Mouse (Mus musculus) c-Kit-positive CD71-positive TER-119-positive erythroid progenitor cells, embryonic 14.5 days (primary cell): ENCODE results near the gene Cirbp.
"Not testable (repeated sequence)": the region's sequence is repeated elsewhere in the genome, so short reads cannot be mapped to it uniquely, and the experiment has no call there.

Experiments
- DNase-seq: peaks from one replicate; pipeline ENCODE4 v3.0.0-alpha.2; 2013; ENCODE audit warnings: low spot score

Gene Cirbp

DNA sequence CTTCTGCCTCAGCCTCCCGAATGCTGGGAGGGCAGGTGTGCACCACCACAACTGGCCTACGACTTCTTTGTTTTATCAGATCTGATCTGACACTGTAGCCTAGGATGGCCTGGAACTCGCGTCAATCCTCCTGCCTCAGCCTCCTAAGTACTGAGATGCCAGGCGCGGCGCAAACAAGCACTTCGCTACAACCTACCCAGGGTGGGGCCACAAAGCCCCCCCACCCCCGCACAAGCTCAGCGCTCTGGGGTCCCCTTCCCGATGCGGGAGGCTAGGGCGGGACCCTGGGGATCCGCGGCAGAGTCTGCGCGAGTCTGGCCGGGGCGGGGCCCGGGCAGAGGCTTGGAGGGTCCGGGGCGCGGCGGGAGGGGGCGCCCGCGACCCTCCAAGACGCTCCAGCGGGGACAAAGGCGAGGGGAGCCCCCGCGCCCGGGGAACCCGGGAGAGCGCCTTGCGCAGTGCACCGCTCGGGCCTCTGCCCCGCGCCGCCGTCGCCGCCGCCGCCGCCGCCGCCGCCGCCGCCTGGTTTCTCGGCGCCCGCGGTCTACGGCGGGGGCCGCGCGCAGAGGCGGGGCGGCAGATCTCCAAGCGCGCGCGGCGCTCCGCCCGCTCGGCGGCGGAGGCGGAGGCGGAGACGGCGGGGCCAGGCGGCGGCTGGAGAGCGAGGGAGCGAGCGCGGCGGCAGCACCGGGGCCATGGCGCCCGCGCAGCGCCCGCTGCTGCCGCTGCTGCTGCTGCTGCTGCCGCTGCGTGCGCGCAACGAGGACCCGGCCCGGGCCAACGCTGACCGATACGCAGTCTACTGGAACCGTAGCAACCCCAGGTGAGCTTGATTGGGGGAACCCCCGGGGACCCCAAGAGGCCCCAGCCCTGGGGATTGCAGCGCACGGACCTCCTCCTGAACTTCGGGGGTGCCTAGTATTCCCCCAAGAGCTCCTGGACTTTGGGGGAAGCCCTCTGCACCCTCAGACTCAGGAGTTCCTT is 13.6 kb downstream of the Cirbp start, which contains the start of gene Efna2:
TSS of gene Efna2 (plus strand) at position 415 of the 984 bp plus-strand sequence.
- DNase-seq = no peak

DNA sequence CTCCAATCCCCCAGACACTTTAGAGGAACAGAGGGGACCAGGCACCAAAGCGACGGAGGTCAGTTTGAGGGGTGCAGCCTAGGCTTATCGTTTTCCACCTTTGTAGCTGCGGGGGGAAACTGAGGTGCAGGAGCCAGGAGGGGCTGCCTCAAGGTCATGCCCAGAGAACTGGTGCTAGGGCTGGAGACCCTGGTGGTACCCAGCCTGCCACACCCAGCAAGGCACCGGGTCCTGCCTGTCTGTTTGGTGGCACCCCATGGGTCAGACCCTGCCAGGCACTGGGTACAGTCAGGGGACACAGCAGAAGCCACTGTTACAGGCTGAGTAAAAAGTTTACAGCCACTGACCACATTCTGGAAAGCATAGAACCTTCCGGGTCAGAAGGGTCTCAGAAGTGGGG is 14.5 kb downstream of the Cirbp start:
- no peak for DNase-seq

DNA sequence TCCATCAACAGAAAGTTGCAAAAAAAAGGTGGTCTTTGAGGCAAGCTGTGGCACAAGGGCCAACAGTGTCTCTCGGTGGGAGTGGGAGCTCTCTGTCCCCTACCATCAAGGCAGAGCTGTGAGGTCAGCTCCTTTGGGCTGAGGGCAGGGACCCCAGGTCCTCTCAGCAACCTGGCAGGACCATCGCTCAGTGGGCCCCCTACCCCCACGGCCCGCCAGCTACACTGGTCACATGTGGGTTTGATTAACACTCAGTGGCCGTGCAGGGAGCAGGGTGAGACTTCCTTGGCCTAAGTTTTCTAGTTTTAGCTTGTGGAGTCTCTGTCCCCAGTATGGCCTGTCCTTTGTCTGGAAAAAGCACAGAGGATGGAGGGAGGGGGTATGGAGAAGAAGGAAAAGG is 15.0 kb downstream of the Cirbp start:
- no peak for DNase-seq

DNA sequence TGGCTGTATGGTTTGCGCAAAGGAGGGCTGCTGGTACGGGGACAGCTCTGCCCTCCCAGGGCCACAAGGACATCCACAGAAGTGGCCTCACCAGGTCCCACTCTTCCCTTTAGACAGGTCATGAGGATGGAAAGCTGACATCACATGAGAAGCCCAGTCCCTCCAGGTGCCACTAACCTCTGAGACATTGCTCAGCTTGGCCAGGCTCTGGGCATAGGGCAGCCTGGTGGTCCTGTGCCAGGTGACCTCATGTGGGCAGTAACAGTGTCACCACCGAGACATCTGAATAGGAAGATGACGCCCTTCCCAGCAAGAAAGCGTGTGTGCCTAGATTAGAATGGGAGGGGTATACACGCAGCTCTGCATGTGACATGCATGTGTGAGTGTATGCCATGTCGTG is 16.8 kb downstream of the Cirbp start:
- no peak for DNase-seq

DNA sequence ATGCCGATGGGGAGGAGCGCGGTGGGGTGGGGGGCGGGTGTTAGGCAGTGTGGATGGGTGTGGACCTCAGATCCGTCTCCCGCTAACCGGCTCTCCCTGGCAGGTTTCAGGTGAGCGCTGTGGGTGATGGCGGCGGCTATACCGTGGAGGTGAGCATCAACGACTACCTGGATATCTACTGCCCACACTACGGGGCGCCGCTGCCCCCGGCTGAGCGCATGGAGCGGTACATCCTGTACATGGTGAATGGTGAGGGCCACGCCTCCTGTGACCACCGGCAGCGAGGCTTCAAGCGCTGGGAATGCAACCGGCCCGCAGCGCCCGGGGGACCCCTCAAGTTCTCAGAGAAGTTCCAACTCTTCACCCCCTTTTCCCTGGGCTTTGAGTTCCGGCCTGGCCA is 20.9 kb downstream of the Cirbp start:
- DNase-seq = no peak

DNA sequence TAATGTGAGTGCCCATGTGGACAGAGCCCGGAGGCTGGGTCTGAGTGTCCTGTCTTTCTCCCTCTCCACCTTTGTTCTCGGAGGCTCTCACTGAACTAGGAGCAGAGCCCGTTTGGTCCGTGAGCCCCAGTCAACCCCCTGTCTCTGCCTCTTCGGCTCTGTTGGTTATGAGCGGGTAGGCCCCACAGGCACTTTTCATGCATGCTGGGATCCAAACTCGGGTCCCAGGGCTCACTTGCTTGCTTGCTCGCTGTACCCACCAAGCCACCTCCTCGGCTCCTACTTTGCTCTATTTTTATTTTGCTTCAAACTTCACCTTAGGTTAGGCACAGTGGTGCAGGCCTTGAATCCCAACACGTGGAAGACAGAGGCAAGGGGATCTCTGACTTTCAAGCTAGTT is 22.0 kb downstream of the Cirbp start:
- no peak for DNase-seq

DNA sequence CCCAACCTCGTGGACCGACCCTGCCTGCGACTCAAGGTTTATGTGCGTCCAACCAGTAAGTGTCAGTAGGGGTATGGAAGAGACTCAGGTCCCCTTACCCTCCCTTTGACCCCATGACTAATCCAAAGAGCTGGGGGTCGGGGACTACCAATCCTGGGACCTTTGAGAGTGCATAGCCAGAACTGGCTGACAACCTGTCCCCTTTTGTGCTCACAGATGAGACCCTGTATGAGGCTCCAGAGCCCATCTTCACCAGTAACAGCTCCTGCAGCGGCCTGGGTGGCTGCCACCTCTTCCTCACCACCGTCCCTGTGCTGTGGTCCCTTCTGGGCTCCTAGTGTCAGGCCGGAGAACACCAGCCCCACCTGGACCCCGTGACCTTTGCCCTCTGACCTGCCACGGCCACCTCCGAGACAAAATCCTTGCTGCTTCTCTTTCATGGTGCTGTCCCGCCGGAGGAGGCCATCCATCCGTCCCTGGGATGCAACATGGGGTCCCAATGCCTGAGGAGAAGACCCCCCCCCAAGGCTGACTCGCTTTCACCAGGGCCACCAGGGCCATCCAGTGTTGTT is 22.8 kb downstream of the Cirbp start:
- DNase-seq = no peak

DNA sequence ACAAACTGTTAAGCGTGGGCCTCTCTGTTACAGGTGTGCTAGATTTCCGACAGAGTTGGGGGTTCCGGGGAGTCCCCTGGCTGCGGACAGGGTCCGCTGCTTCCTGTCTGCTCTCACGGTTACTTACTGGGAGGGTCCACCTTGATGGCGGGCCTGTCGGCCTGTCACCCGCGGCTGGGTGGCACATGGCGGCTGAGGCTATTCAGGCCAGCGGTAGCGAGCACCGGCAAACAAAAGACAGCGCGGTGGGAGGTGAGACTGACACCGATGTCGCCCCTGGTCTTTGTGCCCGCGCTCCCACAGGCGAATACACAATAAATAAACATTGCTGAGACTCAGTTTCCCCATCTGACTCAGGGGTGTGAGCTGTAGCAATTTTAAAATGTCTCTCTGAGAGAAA is 24.2 kb downstream of the Cirbp start:
- no peak for DNase-seq

DNA sequence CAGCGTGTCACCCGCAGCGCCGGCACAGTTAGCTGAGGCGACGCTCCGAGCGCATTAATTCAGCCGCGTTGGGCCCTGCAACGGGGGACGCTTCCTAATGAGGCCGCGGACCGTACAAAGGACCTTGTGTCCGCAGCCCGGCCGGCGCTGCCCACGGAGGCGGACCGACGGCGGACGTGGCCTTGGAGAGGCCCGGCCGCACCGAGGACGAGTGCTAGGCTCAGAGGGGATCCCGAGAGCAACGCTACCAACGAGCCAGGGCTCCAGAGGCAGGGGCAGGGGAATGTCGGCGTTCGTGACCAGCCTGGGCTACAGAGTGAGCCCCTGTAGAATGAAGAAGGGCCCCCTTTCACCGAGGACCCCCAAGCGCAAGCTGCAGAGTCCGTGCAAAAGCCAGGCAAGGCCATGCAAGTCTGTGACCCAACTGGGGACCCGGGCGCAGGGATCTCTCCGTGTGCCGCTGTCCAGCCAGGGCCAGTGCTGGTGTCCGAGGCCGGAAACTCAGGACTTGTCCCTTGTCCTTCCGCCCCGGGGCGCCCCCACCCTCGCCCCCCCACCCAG is 24.8 kb downstream of the Cirbp start:
- DNase-seq = no peak

DNA sequence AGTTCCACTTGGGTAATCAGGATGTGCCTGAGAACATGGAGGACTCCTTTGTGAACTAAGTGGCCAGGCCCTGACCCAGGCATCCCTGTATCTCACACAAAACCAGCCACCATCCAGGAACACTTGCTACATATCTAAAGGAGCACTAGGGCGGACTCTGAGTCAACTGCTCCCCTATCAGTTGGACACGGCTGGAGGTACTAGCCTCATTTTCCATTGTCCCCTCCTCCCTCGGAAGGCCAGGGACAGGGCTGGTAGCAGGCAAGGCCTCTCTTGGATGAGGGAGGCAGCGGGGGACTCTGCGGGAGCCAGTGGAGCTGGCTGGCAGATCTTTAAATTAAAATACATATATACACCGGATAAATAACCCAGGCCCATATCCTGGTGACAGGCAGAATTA is 28.2 kb downstream of the Cirbp start:
- no peak for DNase-seq

DNA sequence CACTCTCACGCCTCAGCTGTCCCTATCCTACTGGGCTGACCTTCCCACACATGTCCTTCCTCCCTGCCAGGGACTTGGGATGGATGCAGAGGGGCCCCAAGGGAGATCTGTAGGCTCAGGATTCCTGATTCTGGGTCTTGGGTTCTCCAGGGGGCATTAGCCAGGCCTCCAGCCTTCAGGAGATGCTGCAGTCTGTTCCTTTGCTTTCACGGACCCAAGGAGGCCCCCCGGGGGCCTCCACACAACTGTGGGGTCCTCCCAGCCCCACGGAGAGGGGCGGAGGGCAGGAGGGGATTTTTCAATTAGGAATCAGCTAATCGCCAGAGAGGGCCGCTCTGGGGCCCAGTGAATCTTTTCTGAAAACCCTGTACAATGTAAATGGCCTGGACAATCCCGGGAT is 28.7 kb downstream of the Cirbp start:
- no peak for DNase-seq

DNA sequence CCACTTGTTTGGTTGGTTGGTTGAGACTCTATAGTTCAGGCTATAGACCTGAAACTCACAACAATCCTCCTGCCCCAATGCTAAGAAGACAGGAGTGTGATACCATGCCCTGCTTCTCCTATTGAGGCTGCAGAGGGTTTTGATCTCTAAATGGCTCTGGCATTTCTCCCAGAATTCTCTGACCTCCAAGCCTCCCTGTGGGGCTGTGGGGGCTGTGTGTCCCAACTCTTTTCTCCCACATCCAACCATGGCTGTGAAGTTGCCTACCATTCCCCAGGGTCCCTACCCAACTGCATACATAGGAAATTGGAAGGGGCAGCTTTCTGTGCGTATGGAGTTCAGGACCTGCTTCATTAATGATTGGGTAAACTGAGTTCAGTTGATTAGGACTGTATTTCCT is 30.4 kb downstream of the Cirbp start:
- no peak for DNase-seq

DNA sequence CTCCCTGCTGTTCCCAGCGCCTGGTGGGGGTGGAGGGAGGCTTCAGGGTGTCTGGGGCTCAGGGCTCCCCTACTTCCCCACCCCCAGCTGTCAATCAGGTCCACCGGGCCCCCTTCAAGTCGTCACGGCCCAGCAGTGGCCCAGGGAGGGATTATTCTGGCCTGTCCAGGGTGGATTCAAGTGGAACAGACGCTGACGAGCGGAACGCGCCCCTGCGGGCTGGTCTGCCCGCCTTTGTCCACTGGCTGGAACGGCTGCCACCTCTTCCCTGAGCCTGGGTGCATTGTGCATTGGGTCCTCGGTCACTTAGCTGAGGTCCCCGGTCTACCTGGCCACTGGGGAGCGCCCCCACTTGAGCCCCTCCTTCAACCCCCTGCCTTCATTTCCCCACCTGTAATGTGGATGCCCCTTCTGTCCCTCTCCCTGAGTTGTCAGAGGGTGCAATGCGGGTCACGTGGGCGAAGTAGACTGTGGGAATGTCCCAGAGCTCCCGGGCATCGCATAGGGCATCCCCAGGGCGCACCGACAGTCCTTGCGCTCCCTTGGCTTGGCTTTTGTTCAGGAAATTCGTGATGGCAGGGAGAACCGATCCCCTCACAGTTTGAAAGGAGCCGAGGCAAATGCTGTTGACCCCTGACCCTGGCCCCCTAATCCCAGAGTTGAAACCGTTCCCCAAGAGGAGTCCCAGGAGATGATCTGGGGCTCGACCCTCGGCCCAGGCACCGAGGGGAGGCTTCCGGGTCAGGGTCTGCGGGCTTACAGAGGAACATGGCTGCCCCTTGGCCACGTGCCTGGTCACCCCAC is 31.2 kb downstream of the Cirbp start:
- no peak for DNase-seq

DNA sequence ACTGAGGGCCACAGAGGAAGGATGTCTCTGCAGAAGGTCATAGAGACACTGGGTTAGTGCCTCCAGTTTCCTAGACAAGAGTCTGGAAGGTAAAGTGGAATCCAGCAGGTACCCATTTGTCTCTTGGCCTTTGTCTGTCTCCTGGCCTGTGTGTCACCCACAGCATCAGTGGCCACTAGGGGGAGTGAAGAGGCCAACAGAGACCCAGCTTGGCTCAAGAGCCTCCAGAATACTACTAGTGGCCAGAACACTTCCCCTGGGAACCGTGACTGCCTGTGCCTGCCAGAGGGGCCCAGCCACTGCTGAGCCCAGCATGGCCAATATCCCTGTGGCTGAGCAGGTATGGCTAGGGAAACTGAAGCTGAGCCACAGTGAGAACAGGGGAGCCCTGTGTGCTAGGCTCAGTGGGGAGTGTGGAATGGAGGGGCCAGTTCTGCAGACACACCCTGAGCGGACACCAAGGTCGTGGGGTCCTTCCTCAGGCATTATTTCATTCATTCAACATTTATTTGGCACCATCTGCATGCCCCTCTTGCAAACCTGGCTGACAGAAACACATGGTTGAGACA is 33.7 kb downstream of the Cirbp start:
- DNase-seq = peak; percentile 72

DNA sequence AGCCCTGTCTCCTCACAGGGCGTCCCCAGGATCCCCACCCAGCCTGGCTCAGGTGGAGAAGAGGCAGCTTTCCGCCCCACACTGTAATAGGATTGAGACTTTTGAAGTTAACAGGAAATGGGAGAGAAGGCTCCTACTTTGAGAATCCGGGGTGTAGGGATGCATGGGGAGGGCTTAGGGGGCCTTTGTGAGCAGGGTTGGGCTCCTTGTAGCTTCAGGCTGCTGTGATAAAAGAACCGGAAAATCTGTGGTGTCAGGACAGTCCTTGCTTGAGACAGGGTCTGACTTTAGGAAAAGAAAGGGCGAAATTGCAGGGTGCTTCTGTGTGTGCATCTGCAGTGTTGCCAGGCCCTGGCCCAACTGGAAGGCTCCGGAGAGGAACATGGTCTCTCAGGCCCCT is 34.7 kb downstream of the Cirbp start:
- DNase-seq = no peak

DNA sequence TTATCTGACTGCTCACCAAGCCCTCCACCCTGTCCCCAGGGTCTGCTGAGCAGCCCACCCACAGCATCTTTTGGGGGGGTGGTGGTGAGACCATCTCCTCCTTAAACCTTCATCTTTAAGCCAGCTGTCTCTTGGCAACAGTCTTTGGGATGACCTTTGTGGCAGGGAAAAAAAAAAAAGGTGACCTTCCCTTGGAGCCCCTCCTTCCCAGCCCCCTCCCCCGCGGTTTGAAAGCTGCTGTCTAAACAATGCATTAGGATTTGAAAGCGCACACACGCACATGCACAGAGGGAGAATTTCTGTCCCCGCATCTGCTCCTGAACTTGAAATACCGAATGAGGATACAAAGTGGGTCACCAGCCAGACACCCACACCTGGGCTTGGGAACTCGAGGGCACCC is 38.3 kb downstream of the Cirbp start:
- no peak for DNase-seq

DNA sequence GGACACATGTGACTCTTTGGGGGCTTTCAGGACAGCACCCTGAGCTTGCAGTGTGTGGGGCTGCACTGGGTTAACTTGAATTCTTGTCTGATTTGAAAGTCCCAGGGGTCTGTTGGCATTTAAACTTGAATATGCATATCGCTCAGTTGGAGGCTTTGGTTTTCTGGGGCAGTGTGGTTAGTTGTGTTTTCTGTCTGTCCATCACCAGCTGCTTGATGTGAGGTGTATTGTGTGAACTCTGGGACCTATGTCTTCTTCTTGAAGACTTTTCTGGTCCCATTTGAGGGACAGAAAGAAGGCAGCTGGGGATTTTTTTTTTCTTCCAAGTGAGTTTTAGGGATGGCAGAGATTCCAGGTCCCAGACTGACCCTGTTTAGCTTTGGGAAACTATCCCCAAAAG is 41.4 kb downstream of the Cirbp start:
- no peak for DNase-seq

DNA sequence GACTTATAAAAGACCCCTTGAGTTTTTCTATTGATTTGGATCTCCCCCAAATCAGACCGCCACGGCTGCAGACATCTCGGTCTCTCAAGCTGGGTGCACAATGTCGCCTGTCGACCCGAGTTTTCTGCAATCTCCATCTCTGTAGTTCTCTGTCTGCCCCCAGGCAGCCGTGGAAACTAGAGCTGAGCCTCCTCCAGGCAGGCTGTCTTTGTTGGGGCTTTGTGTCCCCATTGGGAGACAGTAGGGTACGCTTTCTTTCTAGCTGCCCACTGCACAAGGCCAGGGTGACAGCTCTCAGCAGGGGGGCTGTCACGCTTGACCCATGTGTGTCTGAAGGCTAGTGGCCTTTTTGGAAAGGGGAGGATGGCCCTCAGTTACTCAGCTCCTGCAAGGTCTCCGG is 41.9 kb downstream of the Cirbp start:
- no peak for DNase-seq

DNA sequence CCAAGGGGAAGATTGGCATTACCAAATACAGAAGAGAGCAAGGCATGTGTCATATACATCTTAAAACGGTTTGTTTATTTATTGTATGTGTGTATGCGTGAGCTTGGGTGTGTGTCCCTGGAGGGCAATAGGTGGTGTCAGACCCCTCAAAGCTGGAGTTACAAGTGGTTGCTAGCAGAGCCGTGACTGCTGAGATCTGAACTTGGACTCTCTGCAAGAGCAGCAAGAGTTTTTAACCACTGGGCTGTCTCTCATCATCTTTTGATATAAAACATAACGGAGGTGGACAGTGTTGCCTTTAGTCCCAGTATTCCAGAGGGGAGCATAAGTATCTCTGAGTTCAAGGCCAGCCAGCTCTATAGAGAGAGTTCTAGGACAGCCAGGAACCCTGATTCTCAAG is 42.5 kb downstream of the Cirbp start:
- DNase-seq = no peak

DNA sequence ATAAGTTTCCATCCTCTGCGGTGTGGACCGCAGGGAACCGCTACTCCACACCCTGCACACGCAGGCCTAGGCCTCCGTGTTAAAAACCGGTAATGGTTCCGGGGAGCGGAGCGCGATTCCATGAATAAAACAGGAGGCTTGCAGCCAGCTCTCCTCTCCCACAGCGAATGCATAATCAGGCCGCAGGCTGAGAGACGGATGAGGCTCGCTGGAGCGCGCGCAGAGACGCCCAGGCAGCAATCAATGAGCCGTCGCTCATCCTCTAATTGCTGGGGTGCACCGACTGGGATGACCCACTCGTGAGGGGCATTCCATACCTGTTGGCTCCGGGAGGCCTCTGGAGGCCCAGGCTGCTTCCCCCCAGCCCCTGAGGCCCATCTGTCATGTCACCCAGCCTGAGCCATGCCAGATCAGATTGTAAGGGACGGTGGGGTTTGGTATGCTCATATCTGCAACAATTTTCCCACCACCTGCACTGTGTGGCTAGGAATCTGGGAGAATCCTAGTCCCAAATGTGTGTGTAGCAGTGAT is 43.1 kb downstream of the Cirbp start:
- no peak for DNase-seq

DNA sequence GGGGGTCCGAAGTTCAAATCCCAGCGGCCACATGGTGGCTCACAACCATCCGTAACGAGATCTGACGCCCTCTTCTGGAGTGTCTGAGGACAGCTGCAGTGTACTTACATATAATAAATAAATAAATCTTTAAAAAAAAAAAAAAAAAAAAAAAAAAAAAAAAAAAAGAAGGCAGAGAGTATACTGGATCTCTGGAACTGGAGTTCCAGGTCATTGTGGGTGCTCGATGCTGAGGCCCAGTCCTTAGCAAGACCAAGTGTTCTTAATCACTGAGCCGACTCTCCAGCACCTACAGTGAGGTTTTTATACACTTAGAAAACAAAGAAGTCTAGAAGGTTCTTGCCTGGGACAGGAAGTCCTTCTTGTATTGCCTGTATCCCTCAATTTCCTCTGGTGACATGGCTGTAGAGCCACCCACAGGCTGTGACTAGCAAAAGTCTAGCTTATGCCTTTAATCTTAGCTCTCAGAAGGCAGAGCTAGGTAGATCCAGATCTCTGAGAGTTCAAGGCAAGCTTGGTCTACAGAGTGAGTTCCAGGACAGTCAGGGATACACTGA is 45.8 kb downstream of the Cirbp start:
- DNase-seq = not testable (repeated sequence)
